Mouse (Mus musculus): ENCODE results near the gene Dennd4a. TPM values are rescaled to one million over a fixed set of nuclear protein-coding genes. Genes with fewer than 3 reads are reported as not detected.

Dennd4a gene
- 10 to 100 TPM; 48.7 to 52.2 TPM for total RNA-seq (2021)
- long read RNA-seq, experiment 1, full-length matches to known transcripts: 1 of 7 reads
- long read RNA-seq, experiment 1, partial matches to known transcripts: 2 of 7 reads
- long read RNA-seq, experiment 1, other reads (novel, unspliced or antisense): 4 of 7 reads
- long read RNA-seq, experiment 2, full-length matches to known transcripts: 1 of 4 reads
- long read RNA-seq, experiment 2, partial matches to known transcripts: 2 of 4 reads
- long read RNA-seq, experiment 2, other reads (novel, unspliced or antisense): 1 of 4 reads

DNA sequence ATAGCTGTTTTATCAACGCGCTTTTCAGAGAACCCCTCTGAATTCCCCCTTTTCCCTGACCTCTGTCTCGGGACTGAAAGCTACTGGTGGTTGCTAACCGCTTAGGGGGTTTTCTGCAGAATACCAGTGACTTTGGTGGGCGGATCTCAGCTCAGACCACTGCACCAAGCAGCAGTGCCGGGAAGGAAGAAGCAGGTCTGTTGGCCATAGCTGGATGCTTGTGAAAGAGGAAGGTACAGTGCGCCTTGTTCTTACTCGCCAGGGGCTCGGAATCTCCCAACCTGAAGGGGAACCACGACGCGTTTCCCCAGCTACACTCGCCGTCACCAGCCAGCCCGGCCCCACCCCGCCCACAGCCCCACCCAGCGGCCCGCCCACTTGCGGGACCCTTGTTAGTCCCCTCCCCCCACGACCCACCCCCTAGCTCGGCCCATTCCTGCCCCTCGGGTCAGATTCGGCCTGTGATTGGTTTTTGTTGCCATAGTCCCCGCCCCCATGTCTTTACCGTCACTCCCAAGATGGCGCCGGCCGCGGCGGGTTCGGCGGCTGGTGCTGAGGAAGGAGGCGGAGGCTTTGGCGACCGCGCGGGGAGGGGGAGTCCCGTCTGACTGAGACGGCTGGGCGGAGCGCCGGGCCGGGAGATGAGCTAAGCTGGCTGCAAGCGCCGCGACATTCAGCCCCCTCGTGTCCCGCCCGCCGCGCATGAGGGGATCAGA is at the start of gene Dennd4a:
TSS of gene Dennd4a (plus strand) at position 519 of the 716 bp plus-strand sequence.
- DNase-seq (ENCODE audit: low spot score in 2 of 2): peak; percentile 98 to 99

- no peak for DNase-seq (ENCODE audit: low spot score in 2 of 2)
Measured at GRCm38 (mm10) chr9:64764824-64765223, 46.3 kb upstream of the Dennd4a start.

- DNase-seq (ENCODE audit: low spot score in 2 of 2): no peak
Measured at GRCm38 (mm10) chr9:64766136-64766535, 45.0 kb upstream of the Dennd4a start.

GRCm38 (mm10) chr9:64767796-64768195 is 43.3 kb upstream of the Dennd4a start:
- DNase-seq (ENCODE audit: low spot score in 2 of 2): no peak

- DNase-seq (ENCODE audit: low spot score in 2 of 2): peak in 1 of 2 experiments; percentile 57
Measured at GRCm38 (mm10) chr9:64769066-64769695, 42.0 kb upstream of the Dennd4a start.

GRCm38 (mm10) chr9:64769911-64770310 is 41.2 kb upstream of the Dennd4a start:
- DNase-seq (ENCODE audit: low spot score in 2 of 2): no peak

- no peak for DNase-seq (ENCODE audit: low spot score in 2 of 2)
Measured at GRCm38 (mm10) chr9:64770411-64770849, 40.7 kb upstream of the Dennd4a start.

GRCm38 (mm10) chr9:64771236-64771635 is 39.9 kb upstream of the Dennd4a start:
- peak; percentile 42 to 52 for DNase-seq (ENCODE audit: low spot score in 2 of 2)

GRCm38 (mm10) chr9:64773254-64773653 is 37.9 kb upstream of the Dennd4a start:
- DNase-seq (ENCODE audit: low spot score in 2 of 2): no peak

GRCm38 (mm10) chr9:64773936-64774335 is 37.2 kb upstream of the Dennd4a start:
- no peak for DNase-seq (ENCODE audit: low spot score in 2 of 2)

GRCm38 (mm10) chr9:64774411-64774811 is 36.7 kb upstream of the Dennd4a start:
- DNase-seq (ENCODE audit: low spot score in 2 of 2): peak; percentile 42 to 51

- no peak for DNase-seq (ENCODE audit: low spot score in 2 of 2)
Measured at GRCm38 (mm10) chr9:64774883-64775282, 36.3 kb upstream of the Dennd4a start.

DNA sequence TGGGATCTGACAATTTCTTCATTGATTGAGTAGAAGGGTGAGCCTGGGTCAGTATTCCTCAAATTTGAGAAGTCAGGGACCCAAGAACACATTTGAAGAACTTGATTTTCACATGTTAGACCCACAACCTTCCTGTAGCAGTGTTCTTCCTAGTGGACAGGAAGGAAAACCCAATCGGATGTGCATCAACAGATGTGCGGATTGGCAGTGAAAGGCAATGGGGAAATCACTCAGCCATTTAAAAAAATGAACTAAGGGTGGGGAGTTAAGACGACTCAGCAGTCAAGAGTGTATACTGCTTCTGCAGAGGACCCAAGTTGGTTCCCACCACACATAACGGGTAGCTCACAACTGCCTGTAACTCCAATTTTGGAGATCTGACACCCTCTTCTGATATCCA is 35.6 kb upstream of the Dennd4a start:
- DNase-seq (ENCODE audit: low spot score in 2 of 2): no peak

DNA sequence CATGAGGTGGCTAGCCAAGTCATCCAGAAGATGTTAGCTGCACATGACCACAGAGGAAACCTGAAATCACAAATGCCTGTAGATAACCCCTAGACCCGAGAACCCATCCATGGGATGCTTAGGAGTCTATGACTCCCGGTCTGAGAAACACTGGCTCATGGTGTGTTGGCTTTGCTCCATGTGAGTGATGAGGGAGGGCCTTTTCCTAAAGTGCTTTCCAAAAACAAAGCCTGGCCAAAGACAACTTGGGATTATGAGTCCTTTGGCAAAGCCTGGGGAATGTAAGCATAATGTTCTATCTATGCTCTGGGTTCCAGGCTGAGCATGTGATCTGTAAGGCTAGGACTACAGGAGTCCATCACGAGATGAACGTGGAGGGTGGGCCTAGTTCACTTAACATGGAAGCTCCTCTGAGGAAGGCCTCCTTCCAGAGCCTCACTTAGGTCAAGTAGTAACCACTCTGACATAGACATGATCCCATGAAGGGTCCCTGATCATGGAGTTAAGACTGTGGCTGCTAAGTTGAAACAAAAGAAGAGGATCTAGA is 33.6 kb upstream of the Dennd4a start:
- DNase-seq (ENCODE audit: low spot score in 2 of 2): no peak

DNA sequence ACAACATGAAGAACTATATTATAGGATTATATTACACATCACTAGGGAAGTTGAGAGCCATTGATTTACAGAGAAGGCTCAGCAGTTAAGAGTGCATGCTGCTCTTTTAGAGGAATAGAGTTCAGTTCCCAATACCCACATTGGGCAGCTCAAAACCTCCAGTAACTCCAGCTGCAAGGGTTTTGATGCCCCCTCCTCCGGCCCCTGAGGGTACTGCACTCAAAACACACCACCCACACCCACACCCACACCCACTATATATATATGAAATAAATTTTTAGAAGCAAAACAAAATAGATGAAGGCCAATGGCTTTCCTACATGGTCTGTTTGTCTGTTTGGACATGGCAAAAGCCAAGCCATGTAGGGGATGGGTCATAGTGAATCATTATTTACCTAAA is 33.0 kb upstream of the Dennd4a start:
- no peak for DNase-seq (ENCODE audit: low spot score in 2 of 2)

GRCm38 (mm10) chr9:64779628-64780027 is 31.5 kb upstream of the Dennd4a start:
- peak in 1 of 2 experiments; percentile 43 for DNase-seq (ENCODE audit: low spot score in 2 of 2)

DNA sequence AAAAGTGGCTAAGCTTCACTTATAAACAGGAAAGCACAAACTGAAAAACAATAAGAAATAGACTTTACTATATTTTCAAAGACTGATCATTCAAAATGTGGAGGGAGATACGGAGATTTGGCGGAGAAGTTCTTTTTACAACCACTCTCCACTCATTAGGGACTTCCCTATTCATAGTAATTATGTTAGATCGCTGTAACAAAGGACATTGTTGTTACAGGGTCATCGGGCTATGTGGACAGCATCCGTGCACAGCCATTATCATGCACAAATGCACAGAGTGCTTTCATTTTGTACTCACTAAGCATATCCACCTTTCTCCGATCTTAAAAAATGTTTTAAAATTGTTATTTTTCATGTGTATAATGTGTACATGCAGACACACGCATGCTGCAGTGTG is 27.6 kb upstream of the Dennd4a start:
- no peak for DNase-seq (ENCODE audit: low spot score in 2 of 2)

- DNase-seq (ENCODE audit: low spot score in 2 of 2): no peak
Measured at GRCm38 (mm10) chr9:64784841-64785240, 26.3 kb upstream of the Dennd4a start.

- DNase-seq (ENCODE audit: low spot score in 2 of 2): no peak
Measured at GRCm38 (mm10) chr9:64786216-64786905, 24.8 kb upstream of the Dennd4a start.

- DNase-seq (ENCODE audit: low spot score in 2 of 2): no peak
Measured at GRCm38 (mm10) chr9:64788070-64788469, 23.1 kb upstream of the Dennd4a start.

DNA sequence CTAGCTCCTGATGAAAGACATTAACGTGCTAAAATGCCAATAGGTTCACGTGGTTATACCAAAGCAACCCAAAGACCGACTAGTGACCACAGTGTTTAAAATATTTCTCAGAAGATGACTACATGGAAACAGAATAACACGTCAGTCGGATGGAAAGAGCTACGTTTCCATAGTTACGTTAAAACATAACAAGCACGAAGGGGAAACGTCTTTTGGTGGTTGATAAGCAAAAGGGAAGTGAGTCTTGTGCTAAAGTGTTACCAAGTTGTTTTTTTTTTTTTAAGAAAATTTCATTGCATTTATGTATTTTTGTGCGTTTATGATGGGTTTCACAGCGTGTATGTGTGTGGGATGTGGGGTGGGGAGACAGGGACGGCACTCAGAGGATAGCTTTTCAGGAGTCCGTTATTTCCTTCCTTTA is 21.8 kb upstream of the Dennd4a start:
- no peak for DNase-seq (ENCODE audit: low spot score in 2 of 2)

All from layer of hippocampus, postnatal 14 days (tissue).